Mouse (Mus musculus) central nervous system, embryonic 18 days (tissue): Measurements from ENCODE around the gene Muc15. TPM values are rescaled to one million over a fixed set of nuclear protein-coding genes. Genes with fewer than 3 reads are reported as not detected.

Source experiments
- polyA plus RNA-seq: library from polyadenylated mRNA; depleted of rRNA; stranded (reverse); fragments of >200 nt; gene quantifications from 2 replicates; pipeline ENCODE4 v1.2.3, GENCODE M21; 2012; rRNA removed

Gene Muc15
- polyA plus RNA-seq = 0.08 and 0.16 TPM in 2 replicates

GRCm38 (mm10) chr2:110721290-110721753 lies at the start of gene Muc15:
Muc15 (plus strand) TSS chr2:110721340.

Other genes with a start within 250 kb of the Muc15 start
- not detected in 2 replicates for gene Slc5a12, start 124.0 kb upstream of the Muc15 start, polyA plus RNA-seq
- 2.0 TPM in 2 replicates for gene Ano3, start 229.6 kb downstream of the Muc15 start, polyA plus RNA-seq